Mouse (Mus musculus) skeletal muscle tissue, adult 2 months (tissue): ENCODE data around the gene Tsc22d1.

Experiments used
- DNase-seq: peaks from one replicate; pipeline ENCODE4 v3.0.0-alpha.2; 2012; ENCODE audit warnings: low read depth, low spot score

Tsc22d1 gene

DNA sequence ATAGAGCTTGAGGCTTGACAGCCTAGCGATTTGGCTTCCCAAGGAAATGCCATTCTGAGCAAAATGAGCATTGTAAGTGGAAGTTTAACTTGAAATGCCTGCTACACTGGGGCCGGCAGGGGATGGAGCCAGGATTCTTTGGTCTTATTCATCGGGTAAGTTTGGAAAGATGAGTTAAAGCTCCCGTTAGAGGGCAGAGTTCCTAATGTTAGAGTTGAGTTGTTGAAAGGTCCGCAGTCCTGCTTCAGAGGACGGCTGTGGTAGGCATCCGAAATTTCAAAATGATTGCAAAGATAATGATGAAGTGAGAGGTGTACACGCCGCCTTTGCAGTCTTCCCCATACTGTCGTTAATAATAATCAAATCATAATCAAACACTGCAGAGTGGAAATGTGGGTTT, 27.4 kb downstream of the Tsc22d1 start:
- no peak for DNase-seq

DNA sequence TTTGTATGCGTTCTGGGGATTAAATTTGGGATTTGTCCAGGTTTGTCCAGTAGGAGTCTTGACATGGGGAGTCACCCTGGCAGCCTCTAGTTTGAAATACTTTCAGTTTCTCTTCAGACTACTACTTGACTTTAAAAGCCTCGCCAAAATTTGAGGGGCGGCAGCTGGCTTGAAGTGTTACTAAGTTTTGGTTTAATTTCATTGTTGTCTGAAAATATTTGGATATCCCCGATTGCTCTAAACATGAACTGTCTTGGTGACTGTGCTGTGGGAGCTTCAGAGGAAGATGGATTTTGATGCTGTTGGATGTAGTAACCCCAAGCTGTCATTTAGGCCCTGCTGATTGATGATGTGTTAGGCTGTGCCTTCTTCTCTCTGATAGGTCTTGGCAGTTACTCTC, 34.2 kb downstream of the Tsc22d1 start:
- peak; percentile 23 for DNase-seq

DNA sequence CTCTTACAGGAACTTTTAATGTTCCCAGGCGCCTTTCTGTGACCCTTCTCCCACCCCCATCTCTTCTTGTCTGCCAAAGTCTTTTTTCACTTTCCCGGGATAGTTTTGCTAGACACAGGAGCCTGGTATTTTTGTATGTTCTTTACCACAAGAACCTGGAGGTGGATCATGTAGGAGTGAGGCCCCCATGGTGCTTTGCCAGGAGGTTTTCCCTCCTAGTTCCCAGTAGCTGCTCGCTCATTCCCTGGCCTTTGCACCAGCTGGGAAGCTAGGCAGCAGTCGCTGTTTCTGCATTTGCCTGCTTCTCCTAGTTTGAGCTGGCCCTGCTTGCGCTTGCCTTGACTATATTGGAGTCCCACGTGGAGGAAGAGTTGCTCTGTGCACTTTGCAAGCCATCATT, 36.2 kb downstream of the Tsc22d1 start:
- DNase-seq: no peak

DNA sequence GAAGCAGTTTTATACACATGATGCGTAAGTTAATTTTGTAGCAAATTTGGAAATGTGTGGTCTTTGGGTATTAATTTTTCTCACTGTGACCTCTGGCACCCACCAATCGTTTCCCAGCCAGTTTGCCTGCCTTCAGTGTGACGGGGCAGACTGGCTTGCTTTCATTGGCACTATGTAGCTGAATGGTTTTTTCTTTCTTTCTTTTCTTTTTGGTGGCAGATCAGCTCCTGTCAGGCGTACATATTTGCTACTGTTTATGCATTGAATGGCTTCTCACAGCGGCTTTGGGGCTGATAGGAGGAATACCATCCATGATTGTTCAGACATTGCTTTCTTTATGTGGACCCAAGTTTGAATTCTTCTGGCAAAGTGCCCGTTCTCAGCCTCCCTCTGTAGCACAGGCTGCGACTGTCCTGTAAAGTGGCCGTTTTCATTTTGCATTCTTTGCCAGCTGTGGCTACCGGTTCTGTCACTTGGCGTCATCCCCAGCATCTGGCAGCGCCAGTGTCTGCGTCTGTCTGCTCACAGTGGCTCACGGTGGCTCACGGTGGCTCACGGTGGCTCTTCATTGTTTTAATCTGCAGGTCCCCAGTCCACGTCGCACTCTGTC, 38.1 kb downstream of the Tsc22d1 start:
- no peak for DNase-seq

DNA sequence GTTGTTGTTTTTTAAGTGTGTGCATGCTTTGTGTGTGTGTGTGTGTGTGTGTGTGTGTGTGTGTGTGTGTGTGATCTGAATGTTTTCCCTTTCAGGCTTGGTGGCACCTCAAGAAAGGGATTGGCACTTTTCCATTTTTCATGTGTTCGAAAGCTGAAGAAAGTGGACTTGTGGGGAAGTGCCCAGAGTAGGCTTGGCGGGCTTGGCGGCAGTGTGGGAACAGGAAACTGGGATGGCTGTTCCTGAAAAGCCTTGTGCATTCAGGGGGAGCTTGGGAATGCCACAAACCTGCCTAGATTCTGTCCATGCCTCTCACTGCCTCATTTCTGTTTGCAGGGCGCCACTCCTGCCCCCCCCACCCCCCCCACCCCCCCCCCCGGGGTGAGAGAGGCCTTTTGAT, 39.9 kb downstream of the Tsc22d1 start:
- no peak for DNase-seq

DNA sequence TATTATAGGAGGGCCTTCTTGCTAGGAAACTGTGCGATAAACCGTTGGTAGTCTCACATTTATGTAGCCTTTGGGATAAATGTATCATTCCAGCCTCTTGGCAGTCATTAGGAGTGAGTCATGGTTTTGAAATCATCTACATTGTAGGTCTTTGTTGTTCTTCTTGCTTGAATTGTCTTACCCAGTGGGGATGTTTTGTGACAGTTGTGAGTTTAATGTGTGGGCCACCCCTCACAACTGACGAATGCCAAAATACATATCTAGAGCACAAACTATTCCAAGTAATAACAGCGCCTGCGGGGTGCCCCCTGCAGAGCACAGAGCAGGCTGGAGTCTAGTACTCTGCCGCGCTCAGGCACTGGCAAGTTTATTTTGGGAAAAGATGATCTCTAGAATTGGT, 40.4 kb downstream of the Tsc22d1 start:
- DNase-seq: no peak

DNA sequence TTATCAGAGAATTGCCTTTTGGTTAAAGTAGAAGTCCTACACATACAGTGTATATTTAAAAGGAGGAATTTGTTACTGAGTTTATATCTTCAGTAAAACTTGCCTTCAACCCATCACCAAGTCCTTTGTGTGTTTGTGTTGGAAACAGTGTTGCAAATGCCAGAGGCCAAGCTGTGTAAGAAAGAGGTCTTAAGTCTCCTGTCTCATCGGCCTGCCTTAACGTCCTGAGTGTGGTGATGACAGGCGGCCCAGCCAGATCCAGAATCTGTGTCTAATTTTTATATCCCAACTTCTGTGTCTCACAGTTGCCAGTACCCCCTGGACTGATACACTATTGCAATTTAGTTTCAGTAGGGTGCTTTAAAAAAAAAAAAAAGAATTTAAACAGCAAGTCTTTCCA, 42.9 kb downstream of the Tsc22d1 start:
- DNase-seq: no peak

DNA sequence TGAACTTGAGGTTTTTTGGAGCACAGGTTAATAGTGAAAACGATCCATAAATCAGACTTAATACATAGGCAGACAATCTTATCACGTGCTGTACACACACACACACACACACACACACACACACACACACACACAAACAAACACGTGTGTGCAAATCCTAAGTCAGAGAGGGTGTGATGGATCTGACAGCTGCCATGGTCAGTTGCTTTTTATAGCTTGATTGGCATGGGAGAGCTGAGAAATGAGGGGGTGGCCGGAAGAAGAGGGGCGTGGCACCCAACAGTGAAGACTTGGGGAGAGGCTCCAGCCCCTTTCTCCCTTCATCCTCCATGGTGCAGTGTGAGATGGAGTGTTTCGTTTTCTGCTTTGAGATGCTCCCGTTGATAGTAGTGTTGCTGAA, 45.4 kb downstream of the Tsc22d1 start:
- DNase-seq: peak; percentile 56

DNA sequence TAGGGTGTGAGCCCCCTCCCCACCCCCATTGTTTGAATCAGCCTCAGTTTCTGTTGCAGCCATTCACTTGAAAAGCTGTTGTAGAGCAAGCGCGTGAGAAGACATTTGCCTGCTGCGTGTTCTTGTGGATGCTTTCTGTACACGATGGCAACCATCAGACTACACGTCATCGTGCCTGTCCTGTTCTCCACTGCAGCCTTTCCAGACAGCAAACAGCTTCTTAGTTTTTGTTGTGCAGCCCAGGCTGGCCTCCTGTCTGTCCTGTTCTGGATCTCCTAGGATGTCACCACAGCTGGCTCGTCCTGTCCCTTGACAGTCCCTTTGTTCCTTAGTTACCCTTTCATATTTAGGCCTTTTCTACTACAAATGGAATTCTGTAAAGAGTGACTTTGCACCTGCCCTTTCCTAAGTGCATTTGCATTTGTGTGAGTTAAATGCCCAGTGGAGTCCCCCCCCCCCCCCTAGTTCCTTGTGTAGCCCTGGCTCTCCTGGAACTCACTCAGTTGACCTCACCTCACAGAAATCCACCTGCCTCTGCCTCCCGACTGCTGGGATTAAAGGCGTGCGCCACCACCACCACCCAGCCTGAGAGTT, 46.5 kb downstream of the Tsc22d1 start:
- no peak for DNase-seq

DNA sequence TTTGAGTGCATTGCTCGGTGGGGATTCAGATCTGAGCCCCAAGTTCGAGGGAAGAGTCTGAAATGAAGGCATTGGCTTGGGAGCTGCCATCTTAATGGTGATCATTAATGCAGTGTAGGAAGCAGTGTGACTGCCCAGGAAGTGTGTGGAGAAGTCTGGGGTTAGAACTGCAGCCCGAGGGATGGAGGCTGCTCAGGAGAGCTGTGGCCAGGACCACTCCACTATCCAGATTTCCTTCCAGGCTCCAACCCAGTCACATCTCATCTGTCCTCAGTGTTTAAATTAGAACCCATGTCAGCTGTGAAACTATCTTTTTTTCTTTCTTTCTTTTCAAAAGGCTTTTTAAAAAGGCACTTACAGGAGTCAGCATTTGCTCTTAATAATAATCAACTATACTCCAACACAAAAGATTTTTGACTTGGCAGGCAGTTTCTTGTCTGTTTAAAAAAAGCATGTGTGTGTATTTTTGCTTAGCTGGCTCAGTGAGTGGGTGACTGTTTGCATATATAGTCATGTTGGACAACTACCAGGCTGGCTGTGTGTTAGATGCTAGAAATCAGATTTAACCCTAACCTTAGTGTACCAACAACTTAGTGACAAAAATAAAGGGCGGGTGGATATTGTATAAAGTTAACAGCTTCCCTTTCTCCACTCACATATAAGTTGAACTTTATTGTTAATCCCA, 48.8 kb downstream of the Tsc22d1 start:
- no peak for DNase-seq

DNA sequence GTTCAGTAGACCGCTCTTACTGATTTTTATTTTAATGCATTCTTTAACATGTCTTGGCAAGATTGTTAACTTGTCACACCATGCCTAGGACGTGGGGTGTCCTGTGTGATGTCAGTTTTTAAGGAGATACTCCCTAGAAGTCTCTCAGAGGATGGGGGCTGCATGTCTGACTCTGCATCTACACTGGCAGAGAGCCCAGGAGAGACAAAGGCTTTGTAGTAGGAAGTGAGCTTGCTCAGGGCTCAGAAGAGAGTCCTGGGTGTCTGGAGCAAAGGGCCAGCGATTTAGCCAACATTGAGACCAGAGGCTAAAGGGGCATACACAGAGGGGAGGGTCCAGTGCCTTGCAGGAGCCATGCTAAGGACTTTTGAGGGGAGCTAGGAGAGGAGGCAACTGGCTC, 50.2 kb downstream of the Tsc22d1 start:
- DNase-seq: no peak

DNA sequence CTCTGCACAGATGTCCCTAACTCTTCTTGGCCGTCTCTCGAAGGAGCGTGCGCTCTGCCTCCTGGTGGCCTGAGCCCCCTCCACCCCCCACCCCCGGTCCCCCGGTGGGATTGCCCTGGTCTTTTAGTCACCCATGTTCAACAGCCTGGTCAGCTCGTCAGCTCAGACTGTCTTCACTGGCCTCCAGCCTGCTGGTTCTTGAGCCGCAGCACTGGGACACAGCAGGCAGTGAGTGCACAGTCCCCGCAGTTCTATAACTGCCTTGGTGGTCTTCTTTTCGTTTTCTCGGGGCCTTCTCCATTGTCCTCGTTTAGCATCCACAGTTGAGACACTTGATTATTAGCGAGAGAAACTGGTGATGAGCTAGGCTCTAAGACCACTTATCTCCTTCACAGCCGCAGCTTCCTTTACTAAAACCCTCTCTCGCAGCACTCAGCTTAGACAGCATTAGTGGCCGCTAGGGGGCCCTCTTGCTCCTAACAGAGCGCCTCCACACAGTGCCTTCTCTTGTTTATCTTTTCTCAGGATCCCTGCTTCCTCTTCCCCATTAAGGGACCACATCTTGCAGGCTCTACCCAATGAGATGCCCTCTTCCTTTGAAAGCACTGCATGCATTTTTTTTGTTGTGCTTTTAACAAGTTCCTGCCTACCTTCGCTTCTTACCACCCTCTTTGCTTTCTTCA, 52.0 kb downstream of the Tsc22d1 start:
- DNase-seq: peak; percentile 46

DNA sequence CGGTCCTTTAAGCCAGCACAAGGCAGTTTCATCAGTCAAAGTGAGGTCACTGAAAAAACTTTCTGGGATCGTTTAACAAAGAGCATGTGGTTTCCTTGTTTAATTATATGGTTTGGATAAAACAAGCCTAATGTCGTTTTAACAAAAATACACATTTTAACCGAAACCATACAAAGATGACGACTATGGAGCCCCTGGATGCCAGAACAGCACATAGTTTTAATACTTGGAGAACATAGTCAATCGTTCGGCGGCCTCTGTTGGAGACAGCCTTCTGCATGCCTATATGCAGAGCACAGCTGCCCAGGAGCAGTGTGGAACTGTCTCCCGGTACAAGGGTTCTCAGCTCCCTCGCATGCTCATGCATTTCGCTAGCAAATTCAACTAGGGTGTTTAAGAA, 53.2 kb downstream of the Tsc22d1 start:
- no peak for DNase-seq

DNA sequence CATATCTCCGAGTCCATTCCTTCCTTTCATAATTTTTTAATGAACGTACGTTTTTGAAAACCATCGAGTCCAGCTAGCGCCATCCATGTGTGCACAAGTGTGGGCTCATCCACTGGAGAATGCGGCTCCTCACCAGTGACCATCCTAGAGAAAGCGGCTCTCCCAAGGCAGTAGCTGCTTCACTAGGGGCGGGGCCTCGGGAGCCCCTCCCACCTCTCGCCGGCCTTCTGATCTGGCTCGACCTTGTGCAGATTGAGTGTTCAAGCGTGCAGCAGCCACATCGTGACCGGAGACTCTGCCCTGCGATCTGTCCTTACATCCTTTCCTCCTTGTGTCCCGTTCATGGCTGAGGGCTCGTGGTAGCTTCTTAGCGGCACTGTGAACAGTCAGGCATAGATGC, 56.5 kb downstream of the Tsc22d1 start:
- no peak for DNase-seq

DNA sequence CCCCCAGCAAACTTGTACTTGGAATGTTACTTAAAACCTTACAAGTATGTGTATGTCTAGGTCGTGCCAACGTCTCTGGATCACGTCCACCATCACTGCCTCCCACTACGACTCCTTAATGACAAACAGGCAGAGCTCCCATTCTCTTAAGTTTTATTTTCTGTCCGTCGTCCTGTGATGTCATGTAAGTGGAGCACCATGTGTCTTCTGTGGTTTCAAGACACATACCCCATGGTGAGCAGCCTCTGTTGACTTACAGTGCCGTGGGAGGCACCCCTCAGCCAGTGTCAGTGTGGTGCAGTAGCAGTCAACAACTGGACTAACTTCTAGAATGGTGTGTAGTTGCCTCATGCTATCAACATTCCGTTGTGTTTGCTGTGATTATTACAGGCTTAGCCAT, 57.7 kb downstream of the Tsc22d1 start:
- no peak for DNase-seq

DNA sequence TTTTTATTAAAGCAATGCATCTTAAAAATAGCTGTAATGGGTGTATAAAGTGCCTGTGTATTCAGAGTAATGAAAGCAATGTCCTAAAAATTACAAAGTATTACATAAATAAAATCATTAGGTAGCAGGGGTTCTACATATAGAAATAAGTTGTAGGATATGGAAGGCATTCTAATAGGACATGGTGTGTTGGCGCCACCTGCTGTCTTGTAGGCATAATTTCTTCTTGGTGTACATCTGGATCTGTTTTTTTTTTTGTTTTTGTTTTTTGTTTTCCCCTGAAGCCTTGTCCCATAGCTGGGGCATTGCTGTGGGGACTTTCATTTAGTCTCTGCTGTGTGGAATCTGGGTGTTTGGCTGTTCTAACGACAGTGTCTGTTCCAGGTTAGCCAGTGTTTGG, 58.6 kb downstream of the Tsc22d1 start:
- peak; percentile 65 for DNase-seq

DNA sequence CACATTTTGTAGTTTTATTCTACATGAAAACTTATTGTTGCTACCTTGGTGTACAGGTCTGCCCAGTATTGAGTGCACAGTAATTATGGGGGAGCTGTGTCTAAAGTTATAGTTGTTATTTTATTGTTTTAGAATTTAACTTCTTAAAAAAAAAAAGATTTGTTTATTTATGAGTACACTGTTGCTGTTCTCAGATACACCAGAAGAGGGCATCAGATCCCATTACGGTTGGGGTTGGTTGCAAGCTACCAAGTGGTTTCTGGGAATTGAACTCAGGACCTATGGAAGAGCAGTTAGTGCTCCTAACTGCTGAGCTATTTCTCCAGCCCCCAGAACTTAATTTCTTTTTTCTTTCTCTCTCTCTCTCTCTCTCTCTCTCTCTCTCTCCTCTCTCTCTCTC, 59.4 kb downstream of the Tsc22d1 start:
- DNase-seq: no peak

DNA sequence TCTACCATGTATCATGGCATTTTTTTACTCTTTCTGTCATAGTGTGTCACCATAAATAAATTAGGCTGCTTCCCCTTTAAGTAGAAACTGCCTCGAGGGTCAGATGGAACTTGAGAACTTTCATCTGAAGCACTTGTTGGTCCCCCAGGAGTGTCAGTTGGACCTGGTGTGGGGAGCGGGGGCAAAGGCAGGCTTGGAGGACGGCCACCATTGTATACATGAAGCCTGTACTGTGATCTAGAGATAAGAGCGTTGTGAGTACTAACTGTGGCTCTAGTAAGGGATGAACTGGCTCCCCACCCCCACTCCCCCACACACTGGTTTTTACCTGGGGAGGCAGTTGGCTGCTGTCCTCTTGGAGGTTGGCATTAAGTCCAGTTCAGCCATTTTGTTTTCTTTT, 62.0 kb downstream of the Tsc22d1 start:
- no peak for DNase-seq

DNA sequence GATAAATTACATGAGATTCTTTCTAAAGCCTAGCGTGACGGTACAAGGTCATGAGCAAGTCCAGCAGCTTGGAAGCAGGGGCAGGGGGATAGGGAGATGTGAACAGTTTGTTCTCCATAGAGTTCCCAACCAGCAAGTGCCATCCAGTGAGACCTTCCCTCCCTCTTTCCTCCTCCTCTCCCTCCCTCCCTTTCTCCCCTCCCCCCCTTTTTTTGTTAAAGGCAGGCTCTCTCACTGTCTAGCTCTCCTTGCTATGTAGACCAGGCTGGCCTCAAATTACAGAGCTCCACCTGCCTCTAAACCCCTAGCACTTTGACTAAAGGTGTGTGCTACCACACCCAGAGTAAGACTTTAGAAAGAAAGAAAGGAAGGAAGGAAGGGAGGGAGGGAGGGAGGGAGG, 63.3 kb downstream of the Tsc22d1 start:
- DNase-seq: no peak

DNA sequence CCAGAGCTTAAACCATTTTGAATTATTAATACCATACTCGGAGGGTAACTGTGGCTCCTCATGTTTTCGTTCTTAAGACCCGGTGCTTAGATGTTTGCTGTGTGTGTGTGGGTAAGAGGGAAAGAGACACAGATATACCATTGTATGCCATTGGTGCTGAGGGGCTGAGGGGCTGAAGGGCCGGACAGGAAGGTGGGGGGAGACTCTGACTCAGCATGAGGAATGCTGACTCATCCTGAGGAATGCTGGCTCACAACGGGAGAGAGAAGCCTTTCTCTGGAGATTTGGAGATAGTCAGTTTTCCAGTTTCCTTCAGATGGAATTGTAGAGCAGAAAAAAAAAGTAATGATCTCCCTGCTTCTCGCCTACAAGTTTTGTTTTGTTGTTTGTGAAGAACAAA, 63.9 kb downstream of the Tsc22d1 start:
- DNase-seq: no peak

DNA sequence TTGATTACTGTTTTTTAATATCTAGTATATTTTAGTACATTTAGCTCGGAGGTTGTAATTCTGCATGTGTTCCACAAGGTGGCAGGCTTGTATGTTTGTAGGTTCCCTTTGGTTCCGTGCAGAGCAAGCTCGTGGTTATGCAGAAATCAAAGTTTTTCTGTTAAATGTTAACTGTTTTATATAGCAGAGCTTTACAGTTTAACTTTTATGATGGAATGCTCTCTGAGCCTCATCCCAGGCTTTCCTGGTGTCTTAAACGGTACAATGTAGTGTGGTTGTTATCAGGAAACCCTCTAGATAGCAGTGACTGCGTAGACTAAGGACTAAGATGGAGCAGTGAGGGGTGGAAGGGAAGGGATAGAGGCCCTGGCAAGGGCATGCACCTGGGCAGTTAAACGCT, 65.1 kb downstream of the Tsc22d1 start:
- peak; percentile 42 for DNase-seq

DNA sequence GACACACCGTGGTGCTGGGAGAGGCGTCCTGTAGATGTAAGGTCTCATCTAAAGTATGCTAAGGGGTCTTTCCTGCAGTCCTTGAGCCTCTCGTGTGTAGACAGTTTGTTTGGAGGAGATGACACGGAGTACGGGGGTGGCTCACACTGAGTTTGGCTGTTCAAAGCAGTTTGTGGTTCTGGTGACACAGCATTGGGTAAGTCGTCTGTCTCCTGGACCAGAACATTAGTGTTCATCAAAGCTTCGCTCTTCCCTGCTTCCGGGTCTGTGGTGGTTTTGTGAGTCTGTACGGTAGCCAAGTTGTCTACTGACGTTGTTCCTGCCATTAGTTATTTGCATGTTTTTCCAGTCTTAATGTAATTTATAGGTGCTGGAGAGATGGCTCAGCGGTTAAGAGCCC, 65.7 kb downstream of the Tsc22d1 start:
- DNase-seq: no peak

DNA sequence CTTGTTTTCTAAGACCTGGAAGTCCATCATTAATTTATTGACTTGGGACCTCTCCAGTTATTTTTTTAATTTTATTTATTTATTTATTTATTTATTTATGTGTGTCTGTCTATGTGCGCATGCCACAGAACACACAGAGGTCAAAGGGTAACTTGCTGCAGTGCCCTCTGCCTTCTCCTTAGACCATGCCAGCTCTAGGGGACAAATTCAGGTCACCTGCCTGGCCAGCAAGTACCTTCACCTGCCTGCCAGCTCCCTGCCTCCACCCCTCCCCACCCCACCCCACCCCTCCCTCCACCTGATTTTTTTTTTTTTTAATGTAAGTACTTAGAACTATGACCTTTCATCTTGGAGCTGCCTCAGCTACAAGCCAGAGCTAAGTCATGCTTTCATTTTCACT, 68.9 kb downstream of the Tsc22d1 start:
- DNase-seq: no peak
